Mouse (Mus musculus): ENCODE results near the gene Pigo. TPM values are rescaled to one million over a fixed set of nuclear protein-coding genes. Genes with fewer than 3 reads are reported as not detected.
"Not testable (repeated sequence)": the region's sequence is repeated elsewhere in the genome, so short reads cannot be mapped to it uniquely, and the experiment has no call there.

The Pigo gene
- polyA plus RNA-seq, 1 experiment: 12.7 TPM

GRCm38 (mm10) chr4:43002756-43003439 lies 22.7 kb downstream of the Pigo start:
- DNase-seq (ENCODE audit: low spot score): no peak

GRCm38 (mm10) chr4:43001272-43001671 lies 24.3 kb downstream of the Pigo start:
- DNase-seq (ENCODE audit: low spot score): no peak

GRCm38 (mm10) chr4:43000141-43000986 lies 25.3 kb downstream of the Pigo start, which contains the start of gene Vcp:
Gene Vcp (minus strand): TSS chr4:43000507.
- peak; percentile 90 for DNase-seq (ENCODE audit: low spot score)

GRCm38 (mm10) chr4:42999451-43000140 lies 26.0 kb downstream of the Pigo start:
- DNase-seq (ENCODE audit: low spot score): peak; percentile 70

GRCm38 (mm10) chr4:42998022-42998421 lies 27.6 kb downstream of the Pigo start:
- DNase-seq (ENCODE audit: low spot score): no peak

- DNase-seq (ENCODE audit: low spot score): no peak
Observed at GRCm38 (mm10) chr4:42988296-42988695, 37.3 kb downstream of the Pigo start.

- not testable (repeated sequence) for DNase-seq (ENCODE audit: low spot score)
Observed at GRCm38 (mm10) chr4:42980467-42980866, 45.2 kb downstream of the Pigo start.

- DNase-seq (ENCODE audit: low spot score): no peak
Observed at GRCm38 (mm10) chr4:42978062-42978461, 47.6 kb downstream of the Pigo start.

GRCm38 (mm10) chr4:42973868-42974267 lies 51.8 kb downstream of the Pigo start:
- no peak for DNase-seq (ENCODE audit: low spot score)

- DNase-seq (ENCODE audit: low spot score): no peak
Observed at GRCm38 (mm10) chr4:42972952-42973351, 52.7 kb downstream of the Pigo start.

GRCm38 (mm10) chr4:42969304-42969703 lies 56.3 kb downstream of the Pigo start, which contains the start of gene 1700022I11Rik:
Gene 1700022I11Rik (plus strand): TSS chr4:42969604.
- DNase-seq (ENCODE audit: low spot score): no peak

Other genes starting within 250 kb of the Pigo start
- gene Fam205a1, start 171.9 kb downstream of the Pigo start, polyA plus RNA-seq (2012; rRNA removed): 0.03 and 0.10 TPM in 2 replicates
- gene Gm12394, start 169.0 kb downstream of the Pigo start, polyA plus RNA-seq (2012; rRNA removed): not detected in 2 replicates
- gene Fam205c, start 151.6 kb downstream of the Pigo start, polyA plus RNA-seq (2012; rRNA removed): not detected in 2 replicates
- 4.0 and 4.7 TPM in 2 replicates for gene Phf24, start 109.2 kb downstream of the Pigo start, polyA plus RNA-seq (2012; rRNA removed)
- 26.1 and 46.1 TPM in 2 replicates for gene Dnajb5, start 76.0 kb downstream of the Pigo start, polyA plus RNA-seq (2012; rRNA removed)
- not detected in 2 replicates for gene 1700022I11Rik, start 56.2 kb downstream of the Pigo start, polyA plus RNA-seq (2012; rRNA removed)
- gene Vcp, start 25.3 kb downstream of the Pigo start, polyA plus RNA-seq (2012; rRNA removed): 176 and 192 TPM in 2 replicates
- 9.5 and 11.6 TPM in 2 replicates for gene Fancg, start 15.3 kb downstream of the Pigo start, polyA plus RNA-seq (2012; rRNA removed)
- 72.2 and 94.8 TPM in 2 replicates for gene Stoml2, start 5.9 kb upstream of the Pigo start, polyA plus RNA-seq (2012; rRNA removed)
- 15.7 and 24.8 TPM in 2 replicates for gene Fam214b, start 20.4 kb upstream of the Pigo start, polyA plus RNA-seq (2012; rRNA removed)
- gene Unc13b, start 33.1 kb upstream of the Pigo start, polyA plus RNA-seq (2012; rRNA removed): 9.9 and 11.2 TPM in 2 replicates
- gene Atp8b5, start 241.3 kb upstream of the Pigo start, polyA plus RNA-seq (2012; rRNA removed): 0.58 and 0.65 TPM in 2 replicates

Measured in urinary bladder, adult 2 months (tissue).